Mouse (Mus musculus): ENCODE results near the gene Wtip. TPM values are rescaled to one million over a fixed set of nuclear protein-coding genes. Genes with fewer than 3 reads are reported as not detected.
"Not testable (repeated sequence)": the region's sequence is repeated elsewhere in the genome, so short reads cannot be mapped to it uniquely, and the experiment has no call there.

Gene Wtip
- polyA plus RNA-seq (2014; fragmentation: Nextera tagmentation; extraction: Ambion mirVana), result 6.8 and 7.8 TPM in 2 replicates

DNA sequence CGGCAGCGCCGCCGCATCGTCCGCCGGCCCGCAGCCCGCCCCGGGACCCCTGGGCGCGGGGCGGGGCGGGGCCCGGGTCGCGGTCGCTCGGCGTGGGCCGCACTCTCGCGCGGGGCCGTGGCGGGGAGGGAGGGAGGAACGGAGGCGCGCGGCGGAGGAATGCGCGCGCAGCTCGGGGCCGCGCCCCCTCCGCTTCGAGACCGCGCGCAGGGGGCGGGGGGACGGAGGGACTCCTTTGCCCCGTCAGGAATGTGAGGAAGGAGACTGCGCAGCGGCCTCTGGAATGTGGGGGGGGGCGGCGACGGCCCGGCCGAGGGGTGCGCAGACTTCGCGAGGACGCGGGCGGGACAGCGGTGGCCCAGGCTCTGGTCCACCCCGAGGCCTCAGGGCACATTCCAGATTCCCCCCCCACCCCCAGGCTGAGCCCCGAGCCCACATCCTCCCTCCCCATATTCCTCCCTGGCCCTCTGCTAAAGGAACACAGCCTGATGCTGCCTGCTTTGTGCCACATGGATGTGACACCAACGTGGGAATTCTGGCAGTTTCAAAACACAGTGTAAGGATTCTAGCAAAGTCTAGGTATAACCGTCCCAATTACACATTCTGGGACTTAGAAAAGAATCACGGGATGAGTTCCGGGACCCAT lies at the start of gene Wtip:
Wtip (minus strand) TSS at position 152 of the 646 bp plus-strand sequence.
- H3K27ac ChIP-seq (replicated peaks; ENCODE audit: low read depth, low read length), result peak within 1 kb of the TSS; percentile 89
- no peaks in the 10 kb centered on the region for H3K36me3 ChIP-seq (ENCODE audit: control insufficient read depth, insufficient read depth, low read length)
- H3K4me2 ChIP-seq (ENCODE audit: low read depth, low read length), result peak within 1 kb of the TSS; percentile 71
- peak within 1 kb of the TSS; percentile 91 for H3K4me3 ChIP-seq (ENCODE audit: low read depth, low read length)
- 8% methylated on average over 5 of the region's 65 CpGs for WGBS
- H3K9ac ChIP-seq (ENCODE audit: low read depth, low read length), result peak within 1 kb of the TSS; percentile 96
- no peaks in the 10 kb centered on the region for H3K27me3 ChIP-seq (replicated peaks; ENCODE audit: control insufficient read depth, insufficient read depth, low read length)
- peak; percentile 94 for DNase-seq (ENCODE audit: low spot score)
- peak; percentile 90 for ATAC-seq (ENCODE audit: low read depth)
- H3K4me1 ChIP-seq (ENCODE audit: control insufficient read depth, insufficient read depth, low read length), result peaks cover 18% of the 10 kb centered on the region
- H3K9me3 ChIP-seq (ENCODE audit: control insufficient read depth, low read length), result no peaks in the 10 kb centered on the region

DNA sequence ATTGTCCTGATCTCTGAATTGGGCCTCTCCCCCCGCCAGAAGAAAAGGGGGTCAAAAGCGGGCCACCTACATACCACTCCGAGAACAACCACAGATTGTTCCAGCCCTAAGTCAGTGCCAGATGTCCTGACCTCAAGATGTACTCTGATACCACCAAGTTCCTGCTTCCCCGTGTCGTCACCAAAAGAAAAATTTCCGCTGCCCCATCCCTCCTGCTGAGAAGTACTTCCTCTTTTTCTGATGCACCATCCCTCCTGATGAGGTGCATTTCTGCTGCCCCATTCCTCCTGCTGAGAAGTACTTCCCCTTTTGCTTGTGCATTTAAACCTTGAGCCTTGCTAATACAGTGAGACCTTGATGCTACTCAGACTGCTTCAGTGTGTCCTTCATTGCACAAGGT lies 43.2 kb upstream of the Wtip start:
- not testable (repeated sequence) for H3K4me1 ChIP-seq (ENCODE audit: control insufficient read depth, insufficient read depth, low read length); H3K9ac ChIP-seq (ENCODE audit: low read depth, low read length); H3K27ac ChIP-seq (replicated peaks; ENCODE audit: low read depth, low read length); ATAC-seq (ENCODE audit: low read depth); H3K4me3 ChIP-seq (ENCODE audit: low read depth, low read length); H3K36me3 ChIP-seq (ENCODE audit: control insufficient read depth, insufficient read depth, low read length); H3K4me2 ChIP-seq (ENCODE audit: low read depth, low read length); DNase-seq (ENCODE audit: low spot score); H3K9me3 ChIP-seq (ENCODE audit: control insufficient read depth, low read length); H3K27me3 ChIP-seq (replicated peaks; ENCODE audit: control insufficient read depth, insufficient read depth, low read length)
- WGBS, result 72% methylated on average over 6 of the region's 6 CpGs

DNA sequence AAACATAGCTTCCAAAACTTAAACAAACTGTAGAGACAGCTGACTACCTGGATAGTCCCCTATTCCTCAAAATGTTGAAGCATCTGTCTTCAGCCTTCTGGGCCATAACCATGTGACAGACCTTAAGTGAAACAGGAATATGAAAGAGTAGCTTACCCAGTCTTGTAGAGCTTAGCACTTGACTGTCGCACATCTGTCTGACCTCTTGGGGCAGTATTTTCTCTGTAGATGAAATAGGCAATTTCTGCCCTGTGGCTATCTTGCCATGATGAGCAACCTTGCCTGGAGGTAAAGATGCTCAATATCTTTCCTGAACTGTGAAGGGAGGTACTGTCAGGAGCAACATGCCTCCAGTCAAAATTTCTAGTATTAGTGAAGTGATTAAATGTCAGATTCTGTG lies 39.2 kb upstream of the Wtip start:
- H3K4me2 ChIP-seq (ENCODE audit: low read depth, low read length), result no peak overlapping the region
- no peaks in the 10 kb centered on the region for H3K9me3 ChIP-seq (ENCODE audit: control insufficient read depth, low read length)
- ATAC-seq (ENCODE audit: low read depth) (no peak), DNase-seq (ENCODE audit: low spot score) (no peak)
- H3K27me3 ChIP-seq (replicated peaks; ENCODE audit: control insufficient read depth, insufficient read depth, low read length), result no peaks in the 10 kb centered on the region
- no peak overlapping the region for H3K9ac ChIP-seq (ENCODE audit: low read depth, low read length)
- H3K27ac ChIP-seq (replicated peaks; ENCODE audit: low read depth, low read length), result no peak overlapping the region
- 67% methylated on average over 1 of the region's 1 CpGs for WGBS
- no peaks in the 10 kb centered on the region for H3K4me1 ChIP-seq (ENCODE audit: control insufficient read depth, insufficient read depth, low read length)
- H3K36me3 ChIP-seq (ENCODE audit: control insufficient read depth, insufficient read depth, low read length), result no peaks in the 10 kb centered on the region
- no peak overlapping the region for H3K4me3 ChIP-seq (ENCODE audit: low read depth, low read length)

DNA sequence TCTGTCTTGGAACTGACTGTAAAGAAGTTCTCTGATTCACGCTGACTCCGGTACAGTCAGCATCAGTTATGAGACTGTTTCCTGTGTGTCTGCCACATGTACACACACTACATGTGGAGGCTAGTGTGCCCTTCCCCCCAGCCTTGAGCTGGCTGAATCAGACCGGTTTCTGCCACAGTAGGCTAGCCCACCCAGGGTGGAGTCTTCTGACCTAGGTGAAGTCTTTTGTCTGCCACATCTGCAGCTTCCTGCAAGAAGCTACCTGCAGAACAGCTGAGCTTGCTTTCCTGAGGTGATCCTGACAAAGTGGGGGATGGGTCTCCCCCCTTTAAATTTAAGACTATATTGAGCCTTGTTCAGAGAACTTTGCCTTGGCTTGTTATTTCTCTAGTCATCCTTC lies 36.4 kb upstream of the Wtip start, which contains the start of gene Uba2:
Uba2 (minus strand) TSS at position 146 of the 400 bp plus-strand sequence.
- Histone ChIP-seq H3K4me2 (ENCODE audit: low read depth, low read length) (peak within 1 kb of the TSS; percentile 78), H3K27ac (replicated peaks; ENCODE audit: low read depth, low read length) (peak within 1 kb of the TSS; percentile 90; the same call in 1 of the 2 replicates), H3K4me3 (ENCODE audit: low read depth, low read length) (peak within 1 kb of the TSS; percentile 86), H3K4me1 (ENCODE audit: control insufficient read depth, insufficient read depth, low read length) (peaks cover 4% of the 10 kb centered on the region; the same call in 1 of the 2 replicates), H3K9ac (ENCODE audit: low read depth, low read length) (peak within 1 kb of the TSS; percentile 95), H3K36me3 (ENCODE audit: control insufficient read depth, insufficient read depth, low read length) (peaks cover 15% of the 10 kb centered on the region), H3K9me3 (ENCODE audit: control insufficient read depth, low read length) (no peaks in the 10 kb centered on the region), H3K27me3 (replicated peaks; ENCODE audit: control insufficient read depth, insufficient read depth, low read length) (no peaks in the 10 kb centered on the region)
- WGBS, result 86% methylated on average over 3 of the region's 3 CpGs
- DNase-seq (ENCODE audit: low spot score) (no peak), ATAC-seq (ENCODE audit: low read depth) (no peak)

DNA sequence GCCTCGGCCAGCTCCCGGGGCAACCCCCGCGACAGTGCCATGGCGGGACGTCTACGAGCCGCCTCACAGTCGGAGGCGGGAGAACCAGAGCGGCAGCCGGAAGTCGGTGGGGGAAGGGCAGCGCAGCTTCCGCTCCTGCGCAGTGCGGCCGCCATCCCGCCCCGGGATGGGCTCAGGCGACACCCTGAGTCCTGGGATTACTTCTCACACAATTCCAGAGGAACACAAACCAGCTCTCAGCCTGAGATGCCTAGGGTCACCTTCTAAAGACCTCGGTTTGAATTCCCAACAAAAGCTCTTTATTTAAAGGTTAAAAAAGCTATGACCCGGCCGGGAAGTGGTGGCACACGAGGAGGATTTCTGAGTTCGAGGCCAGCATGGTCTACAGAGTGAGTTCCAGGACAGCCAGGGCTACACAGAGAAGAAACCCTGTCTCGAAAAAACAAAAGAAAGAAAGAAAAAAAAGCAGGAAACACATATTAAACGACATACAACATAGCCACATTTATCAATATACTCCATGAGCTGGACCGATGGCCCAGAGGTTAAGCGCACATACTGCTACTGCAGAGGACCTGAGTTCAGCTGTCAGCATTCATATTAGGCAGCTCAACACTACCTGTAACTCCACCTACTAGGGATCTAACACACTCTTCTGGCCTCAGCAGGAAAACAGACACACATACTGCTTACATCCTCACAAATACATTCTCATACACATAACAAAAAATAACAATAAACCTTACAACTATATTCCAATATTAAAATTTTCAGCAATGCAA lies 35.6 kb upstream of the Wtip start:
- DNase-seq (ENCODE audit: low spot score), result peak; percentile 92
- WGBS, result 13% methylated on average over 19 of the region's 30 CpGs
- peak overlapping the region; percentile 78 for H3K4me2 ChIP-seq (ENCODE audit: low read depth, low read length)
- no peaks in the 10 kb centered on the region for H3K27me3 ChIP-seq (replicated peaks; ENCODE audit: control insufficient read depth, insufficient read depth, low read length)
- peak; percentile 96 for ATAC-seq (ENCODE audit: low read depth)
- H3K9me3 ChIP-seq (ENCODE audit: control insufficient read depth, low read length), result no peaks in the 10 kb centered on the region
- peaks cover 4% of the 10 kb centered on the region; the same call in 1 of the 2 replicates for H3K4me1 ChIP-seq (ENCODE audit: control insufficient read depth, insufficient read depth, low read length)
- H3K4me3 ChIP-seq (ENCODE audit: low read depth, low read length), result peak overlapping the region; percentile 86
- peak overlapping the region; percentile 90 for H3K27ac ChIP-seq (replicated peaks; ENCODE audit: low read depth, low read length)
- peak overlapping the region; percentile 95 for H3K9ac ChIP-seq (ENCODE audit: low read depth, low read length)
- H3K36me3 ChIP-seq (ENCODE audit: control insufficient read depth, insufficient read depth, low read length), result peaks cover 21% of the 10 kb centered on the region

DNA sequence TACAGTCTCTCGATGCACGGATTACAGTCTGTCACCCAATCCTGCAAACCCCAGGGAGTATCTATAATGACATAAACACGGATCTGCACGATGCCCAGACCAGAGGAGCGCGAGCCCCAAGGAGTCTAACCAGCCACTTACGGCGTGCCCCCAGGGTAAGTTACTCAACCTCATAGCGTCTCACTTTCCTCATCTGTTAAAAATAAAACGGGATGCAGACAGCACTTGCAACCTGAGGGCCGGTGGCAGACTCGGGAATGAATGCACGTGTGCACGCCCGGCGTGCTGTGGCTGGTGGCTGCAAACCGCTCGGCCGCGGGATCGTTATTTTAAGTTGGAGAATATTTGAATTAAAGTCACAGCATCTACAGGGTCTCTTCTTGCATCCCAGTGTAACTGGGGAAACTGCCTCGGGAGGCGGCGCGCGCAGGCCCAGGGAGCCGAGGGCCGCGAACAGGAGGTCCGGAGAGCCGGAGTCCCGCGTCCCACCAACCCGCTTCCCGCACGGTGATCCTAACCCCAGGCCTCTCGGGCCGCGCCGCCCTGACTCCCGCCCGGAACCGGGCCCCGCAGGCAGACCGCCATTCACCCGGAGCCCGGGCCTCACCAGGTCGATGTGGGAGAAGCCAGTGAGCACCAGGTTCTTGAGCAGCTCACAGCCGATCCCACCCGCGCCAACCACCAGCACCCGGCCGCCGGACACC lies 34.9 kb upstream of the Wtip start:
- H3K9ac ChIP-seq (ENCODE audit: low read depth, low read length), result peak overlapping the region; percentile 95
- H3K4me2 ChIP-seq (ENCODE audit: low read depth, low read length), result peak overlapping the region; percentile 78
- WGBS, result under 1% methylated on average over 32 of the region's 54 CpGs
- H3K27me3 ChIP-seq (replicated peaks; ENCODE audit: control insufficient read depth, insufficient read depth, low read length), result no peaks in the 10 kb centered on the region
- H3K4me1 ChIP-seq (ENCODE audit: control insufficient read depth, insufficient read depth, low read length), result peaks cover 4% of the 10 kb centered on the region; the same call in 1 of the 2 replicates
- peak overlapping the region; percentile 86 for H3K4me3 ChIP-seq (ENCODE audit: low read depth, low read length)
- H3K9me3 ChIP-seq (ENCODE audit: control insufficient read depth, low read length), result no peaks in the 10 kb centered on the region
- H3K36me3 ChIP-seq (ENCODE audit: control insufficient read depth, insufficient read depth, low read length), result peaks cover 28% of the 10 kb centered on the region
- ATAC-seq (ENCODE audit: low read depth) (peak; percentile 72), DNase-seq (ENCODE audit: low spot score) (peak; percentile 53)
- peak overlapping the region; percentile 90 for H3K27ac ChIP-seq (replicated peaks; ENCODE audit: low read depth, low read length)

DNA sequence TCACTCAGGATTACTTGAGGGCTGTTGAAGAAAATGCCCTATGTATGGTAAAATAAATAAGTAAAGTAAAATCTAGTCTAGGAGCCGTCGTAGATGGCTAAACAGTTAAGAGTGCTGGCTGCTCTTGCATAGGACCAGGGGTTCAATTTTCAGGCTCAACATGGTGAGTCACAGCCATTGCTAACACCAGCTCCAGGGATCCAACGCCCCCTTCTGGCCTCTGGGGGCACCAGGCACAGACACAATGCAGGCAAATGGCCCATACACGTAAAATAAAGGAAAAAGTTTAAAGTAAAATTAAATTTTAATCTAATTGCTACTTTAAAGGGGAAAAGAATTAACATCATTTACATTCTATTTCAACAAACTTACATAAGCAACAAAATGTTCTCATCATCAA lies 33.8 kb upstream of the Wtip start:
- Histone ChIP-seq H3K9me3 (ENCODE audit: control insufficient read depth, low read length) (no peaks in the 10 kb centered on the region), H3K4me3 (ENCODE audit: low read depth, low read length) (0 out of 2 replicates have a peak overlapping the region, but pooled peaks have one; percentile 8), H3K27ac (replicated peaks; ENCODE audit: low read depth, low read length) (no peak overlapping the region), H3K4me1 (ENCODE audit: control insufficient read depth, insufficient read depth, low read length) (peaks cover 4% of the 10 kb centered on the region; the same call in 1 of the 2 replicates), H3K4me2 (ENCODE audit: low read depth, low read length) (peak overlapping the region; percentile 37), H3K36me3 (ENCODE audit: control insufficient read depth, insufficient read depth, low read length) (peaks cover 39% of the 10 kb centered on the region), H3K27me3 (replicated peaks; ENCODE audit: control insufficient read depth, insufficient read depth, low read length) (no peaks in the 10 kb centered on the region), H3K9ac (ENCODE audit: low read depth, low read length) (no peak overlapping the region)
- DNase-seq (ENCODE audit: low spot score) (peak; percentile 23), ATAC-seq (ENCODE audit: low read depth) (no peak)
- 53% methylated on average over 4 of the region's 4 CpGs for WGBS

DNA sequence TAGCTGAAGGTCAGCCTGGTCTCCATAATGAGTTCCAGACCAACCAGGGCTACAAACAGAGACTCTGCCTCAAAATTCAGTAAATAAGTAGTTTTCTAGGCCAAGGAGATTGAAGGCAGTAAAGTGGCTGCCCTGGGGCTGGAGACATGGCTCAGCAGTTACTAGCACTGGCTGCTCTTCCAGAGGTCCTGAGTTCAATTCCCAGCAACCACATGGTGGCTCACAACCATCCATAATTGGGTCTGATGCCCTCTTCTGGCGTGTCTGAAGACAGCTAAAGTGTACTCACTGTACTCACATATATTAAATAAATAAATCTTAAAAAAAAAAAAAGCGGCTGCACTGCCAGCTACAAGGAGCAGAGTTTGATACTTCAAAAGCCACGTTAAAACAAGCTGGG lies 32.9 kb upstream of the Wtip start:
- Histone ChIP-seq H3K27me3 (replicated peaks; ENCODE audit: control insufficient read depth, insufficient read depth, low read length) (no peaks in the 10 kb centered on the region), H3K36me3 (ENCODE audit: control insufficient read depth, insufficient read depth, low read length) (peaks cover 47% of the 10 kb centered on the region), H3K27ac (replicated peaks; ENCODE audit: low read depth, low read length) (no peak overlapping the region), H3K4me2 (ENCODE audit: low read depth, low read length) (no peak overlapping the region), H3K4me3 (ENCODE audit: low read depth, low read length) (no peak overlapping the region), H3K9me3 (ENCODE audit: control insufficient read depth, low read length) (no peaks in the 10 kb centered on the region), H3K4me1 (ENCODE audit: control insufficient read depth, insufficient read depth, low read length) (peaks cover 4% of the 10 kb centered on the region; the same call in 1 of the 2 replicates), H3K9ac (ENCODE audit: low read depth, low read length) (no peak overlapping the region)
- DNase-seq (ENCODE audit: low spot score) (no peak), ATAC-seq (ENCODE audit: low read depth) (no peak)
- WGBS, result 78% methylated on average over 3 of the region's 3 CpGs

All from embryonic facial prominence, embryonic 14.5 days (tissue).